Mouse (Mus musculus): ENCODE measurements around the gene Otof.

Otof gene

GRCm38 (mm10) chr5:30341601-30342365 lies 119.9 kb downstream of the Otof start:
- DNase-seq (ENCODE audit: low spot score in 2 of 2), result no peak

- no peak for DNase-seq (ENCODE audit: low spot score in 2 of 2)
Observed at GRCm38 (mm10) chr5:30340815-30341214, 120.9 kb downstream of the Otof start.
